Mouse (Mus musculus) heart, postnatal 25 days (tissue): ENCODE results near the gene Pdk2. TPM values are rescaled to one million over a fixed set of nuclear protein-coding genes. Genes with fewer than 3 reads are reported as not detected.

Source experiments
- DNase-seq: peaks from one replicate; pipeline ENCODE4 v3.0.0; 2022; ENCODE audit warnings: low spot score
- intact Hi-C: fragments of 180-260 bp; cut with DNase I; formaldehyde crosslinking; loops from one replicate; pipeline ENCODE4 v1.15.1; 2025
- total RNA-seq, 2 experiments: library from RNA; stranded (reverse); gene quantifications; 2 replicates each; pipeline ENCODE4 v1.2.3; 2021

The Pdk2 gene
- total RNA-seq, 2 experiments from 2014 or later, result 377 to 397 TPM

- no peak for DNase-seq
- intact Hi-C loops, result no loop called here
These were observed 31.0 kb upstream of the Pdk2 start for GRCm38 (mm10) chr11:95072136-95072535.

DNA sequence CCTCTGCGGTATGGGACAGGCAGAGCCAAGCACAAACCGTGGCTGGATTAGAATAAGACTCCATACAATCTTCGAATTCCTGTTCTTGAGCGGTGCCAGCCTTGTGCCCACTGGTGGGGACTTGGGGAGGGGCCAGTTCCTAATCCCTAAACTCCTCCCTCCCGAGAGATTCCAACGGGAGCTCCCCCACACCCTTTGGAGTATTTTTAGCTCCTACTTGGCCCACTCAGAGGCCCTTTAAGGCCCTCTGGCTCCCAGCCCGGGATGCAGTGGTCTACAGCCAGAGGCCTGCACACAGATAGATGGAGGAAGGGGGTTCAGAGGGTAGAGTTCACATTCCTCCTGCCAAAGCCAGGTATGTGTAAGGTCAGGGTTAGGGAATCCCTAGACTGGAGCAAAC is 30.1 kb upstream of the Pdk2 start:
- intact Hi-C loops, result no loop called here
- no peak for DNase-seq

DNA sequence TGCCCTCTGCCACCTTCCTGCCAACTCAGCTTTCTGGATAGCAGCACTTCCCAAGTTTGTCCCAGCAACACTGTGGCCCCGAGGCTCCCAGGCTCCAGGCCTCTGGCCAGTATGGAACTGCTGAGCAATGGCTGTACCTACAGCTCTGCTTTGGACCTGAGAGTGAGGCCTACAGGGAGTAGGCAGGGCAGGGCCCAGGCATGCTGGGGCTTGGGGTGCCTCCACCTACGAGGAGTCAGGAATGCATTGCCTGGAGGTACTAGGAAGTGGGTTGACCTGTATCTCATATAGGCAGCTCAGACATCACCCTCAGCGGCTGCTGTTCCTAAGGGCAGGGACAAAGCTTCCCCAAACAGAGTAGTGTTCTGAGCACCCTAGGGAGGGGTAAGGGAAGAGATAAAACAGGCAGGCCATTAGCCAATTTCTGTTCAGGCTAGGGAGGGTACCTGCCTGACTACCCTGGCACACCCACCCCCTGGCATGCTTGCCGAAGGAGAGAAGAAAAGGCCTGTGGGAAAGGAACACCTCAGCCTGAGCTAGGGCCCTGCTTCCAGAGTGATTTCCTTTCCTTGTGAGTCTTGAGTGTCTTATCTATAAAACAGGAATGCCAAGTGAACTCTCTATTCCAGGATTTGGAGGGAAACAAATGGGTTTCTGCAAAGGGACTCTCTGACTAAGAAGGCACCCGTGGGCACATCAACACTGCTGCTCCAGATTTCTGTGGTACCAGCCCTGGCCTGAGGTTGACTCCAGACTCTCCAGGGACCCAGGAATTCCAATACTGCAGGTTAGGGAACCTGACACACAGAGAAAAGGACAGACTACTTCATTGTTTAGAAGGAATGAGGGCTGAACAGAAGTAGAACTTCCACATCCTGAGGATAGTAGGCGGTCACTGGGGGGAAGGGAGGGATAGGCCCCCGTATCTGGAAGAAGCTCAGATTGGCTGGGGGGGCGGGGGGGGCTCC is 29.3 kb upstream of the Pdk2 start:
- intact Hi-C loops, result no loop called here
- no peak for DNase-seq

- intact Hi-C loops, result no loop called here
- DNase-seq, result no peak
These were observed 28.2 kb upstream of the Pdk2 start for GRCm38 (mm10) chr11:95069226-95069957.

DNA sequence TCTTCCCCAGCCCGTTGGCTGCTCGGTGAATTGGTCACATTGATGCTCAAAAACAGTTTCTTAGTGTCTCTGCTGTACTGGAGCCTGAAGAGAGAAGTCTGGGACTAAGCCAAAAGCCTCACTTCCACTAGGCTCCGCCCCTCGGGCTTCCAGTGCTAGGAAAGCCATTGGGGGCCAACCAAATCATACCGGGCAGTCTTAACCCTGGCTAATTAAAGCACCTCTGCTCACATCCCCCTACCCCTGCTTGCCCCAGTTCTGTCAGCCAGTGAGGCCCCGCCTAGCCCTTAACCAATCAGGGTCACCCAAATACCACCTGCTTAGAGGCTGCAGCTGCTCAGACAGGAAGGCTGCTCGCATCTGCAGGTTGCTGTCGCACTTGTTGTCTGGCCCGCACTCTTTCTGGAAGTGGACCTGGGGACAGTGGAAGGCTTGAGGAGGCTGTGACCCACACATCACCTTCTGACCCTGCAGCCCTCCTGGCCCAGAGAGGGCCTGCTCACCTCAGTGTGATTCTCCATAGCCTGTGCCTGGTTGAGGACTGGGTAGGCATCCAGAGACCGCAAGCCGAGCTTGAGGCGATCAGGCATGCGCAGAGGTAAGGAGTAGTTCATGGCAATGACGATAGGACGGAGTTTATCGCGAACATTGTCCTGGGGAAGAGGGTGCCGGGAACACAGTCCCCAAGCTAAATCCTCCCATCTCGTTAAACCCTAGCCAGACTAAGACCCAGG is 15.8 kb upstream of the Pdk2 start:
- no peak for DNase-seq
- intact Hi-C loops, result no loop called here

DNA sequence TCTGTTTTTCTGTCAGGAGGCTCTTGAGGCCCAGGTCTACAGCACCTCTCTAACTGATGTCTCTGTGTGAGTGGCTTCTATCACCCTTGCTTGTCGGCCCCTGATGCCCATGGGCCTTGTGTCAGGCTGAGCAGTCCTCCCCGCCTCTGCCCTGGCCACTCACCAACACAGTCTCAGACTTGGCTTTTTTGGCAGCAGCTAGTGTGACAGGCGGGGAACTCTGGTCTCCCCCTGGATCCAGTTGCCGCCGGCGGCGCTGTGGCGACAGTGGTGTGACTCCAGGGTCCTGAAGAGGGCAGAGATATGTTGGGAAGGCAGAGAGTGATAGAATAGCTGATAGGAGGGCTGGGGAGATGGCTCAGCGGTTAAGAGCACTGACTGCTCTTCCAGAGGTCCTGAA is 11.9 kb upstream of the Pdk2 start:
- DNase-seq, result no peak
- intact Hi-C loops, result no loop called here

GRCm38 (mm10) chr11:95046980-95047680 is 6.0 kb upstream of the Pdk2 start:
- DNase-seq, result no peak
- intact Hi-C loops, result loop anchor here (1.0 to 5.0 kb wide), 2 partner anchors 60 to 205 kb away; no protein-coding TSS in a partner anchor

DNA sequence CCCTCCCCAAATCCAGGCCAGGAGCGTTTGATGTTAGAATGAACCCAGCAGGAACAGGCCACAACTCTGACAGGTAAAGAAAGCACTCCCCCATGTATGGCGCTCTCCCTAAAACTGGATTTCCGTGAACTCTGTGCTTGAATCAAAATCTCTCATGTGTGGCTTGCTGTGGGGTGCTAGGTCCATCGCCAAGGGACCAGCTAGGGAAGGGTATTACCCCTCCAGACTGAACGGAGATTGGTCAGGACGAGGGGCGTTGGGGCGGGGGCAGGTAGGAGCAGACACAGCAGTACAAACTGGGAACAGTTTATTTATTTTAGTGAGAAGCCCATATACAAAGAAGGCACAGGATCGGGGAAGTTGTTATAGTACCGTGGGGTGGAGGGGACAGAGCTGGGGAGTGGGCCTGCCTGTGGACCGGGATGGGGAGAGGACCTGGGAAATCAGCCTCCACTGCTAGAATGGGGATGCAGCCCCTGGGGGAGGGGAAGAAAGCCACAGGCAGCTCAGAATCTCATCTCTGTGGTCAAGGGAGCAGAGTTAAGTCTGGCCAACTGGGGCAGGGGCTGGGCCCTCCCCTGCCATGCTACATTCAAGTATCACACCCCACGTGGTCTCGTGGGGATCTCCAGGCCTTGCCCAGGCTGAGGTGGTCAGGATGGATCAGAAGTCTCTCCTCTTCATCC is 3.2 kb upstream of the Pdk2 start:
- intact Hi-C loops, result no loop called here
- no peak for DNase-seq

GRCm38 (mm10) chr11:95043608-95044007 is 2.5 kb upstream of the Pdk2 start:
- intact Hi-C loops, result no loop called here
- no peak for DNase-seq

- intact Hi-C loops, result no loop called here
- DNase-seq, result no peak
These were observed 1.9 kb upstream of the Pdk2 start for GRCm38 (mm10) chr11:95043060-95043459.

GRCm38 (mm10) chr11:95042096-95042495 is 942 bp upstream of the Pdk2 start:
- intact Hi-C loops, result no loop called here
- peak; percentile 61 for DNase-seq

DNA sequence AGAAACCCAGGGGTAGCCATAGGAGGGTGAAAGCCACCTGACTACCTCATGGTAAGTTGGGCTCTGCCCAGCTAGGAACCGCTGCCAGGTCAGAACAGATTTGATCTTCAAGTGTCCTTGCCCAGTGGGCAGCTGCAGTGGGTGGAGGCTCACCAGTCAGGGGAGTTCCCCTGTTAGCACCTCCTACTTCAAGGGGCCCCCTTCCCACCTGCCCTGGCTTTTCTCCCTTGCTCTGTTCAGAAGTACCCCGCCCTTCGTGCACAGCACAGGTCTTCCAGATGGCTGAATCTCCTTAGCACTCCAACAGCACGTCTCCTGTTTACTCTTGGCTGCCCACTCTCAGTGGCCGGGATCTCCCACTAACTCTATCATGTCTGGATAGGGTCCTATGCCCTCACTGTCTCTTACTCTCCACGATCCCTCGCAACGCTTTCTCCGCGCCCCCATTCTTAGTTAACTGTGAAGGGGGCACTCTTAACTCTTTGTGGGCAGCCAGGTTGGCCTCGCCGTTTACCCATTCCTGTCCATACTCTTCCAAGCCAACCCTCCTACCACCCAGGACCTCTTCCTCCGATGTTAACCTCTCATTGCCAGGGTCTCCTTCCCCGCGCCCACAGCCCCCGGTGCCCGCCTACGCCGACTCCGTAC is 539 bp downstream of the Pdk2 start:
- DNase-seq, result peak; percentile 66
- intact Hi-C loops, result no loop called here

- DNase-seq, result no peak
- intact Hi-C loops, result no loop called here
These were observed 1.4 kb downstream of the Pdk2 start for GRCm38 (mm10) chr11:95039766-95040165.

DNA sequence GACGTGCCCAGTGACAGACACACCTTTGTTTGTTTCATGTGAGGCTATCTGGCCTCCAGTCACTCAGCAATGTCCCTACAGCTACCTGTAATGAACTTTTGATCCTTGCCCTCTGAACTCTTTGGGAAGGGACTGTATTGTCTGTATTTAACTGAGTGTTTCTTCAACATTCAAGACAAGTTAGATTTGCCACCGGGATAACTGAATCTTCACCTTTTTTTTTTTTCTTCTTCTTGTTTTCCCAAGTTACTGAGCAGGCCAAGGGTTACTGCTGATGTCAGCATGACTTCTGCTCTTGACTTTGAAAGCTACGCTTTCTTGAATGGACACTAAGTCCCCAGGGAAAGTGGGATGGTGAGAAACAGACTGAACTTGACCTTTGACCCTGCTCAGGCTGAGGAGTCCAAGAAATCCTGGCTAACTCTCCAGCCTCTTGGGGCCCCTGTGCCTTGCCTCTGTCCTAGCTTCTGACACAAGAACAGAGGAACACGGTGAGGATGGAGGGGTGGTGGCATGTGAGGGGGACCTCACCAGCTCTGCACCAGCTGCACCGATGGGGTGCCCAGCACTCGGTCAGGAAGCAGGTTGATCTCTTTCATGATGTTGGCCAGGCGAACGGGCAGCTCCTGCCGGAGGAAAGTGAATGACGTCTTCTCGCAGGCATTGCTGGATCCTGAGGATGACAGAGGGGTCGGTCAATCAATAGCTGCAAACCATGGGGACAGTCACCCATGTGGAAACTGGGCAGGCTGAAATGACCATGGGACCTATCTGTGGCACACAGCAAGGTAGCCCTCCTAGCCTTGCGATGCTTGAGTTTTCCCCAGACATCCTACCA is 2.1 kb downstream of the Pdk2 start:
- DNase-seq, result no peak
- intact Hi-C loops, result no loop called here

DNA sequence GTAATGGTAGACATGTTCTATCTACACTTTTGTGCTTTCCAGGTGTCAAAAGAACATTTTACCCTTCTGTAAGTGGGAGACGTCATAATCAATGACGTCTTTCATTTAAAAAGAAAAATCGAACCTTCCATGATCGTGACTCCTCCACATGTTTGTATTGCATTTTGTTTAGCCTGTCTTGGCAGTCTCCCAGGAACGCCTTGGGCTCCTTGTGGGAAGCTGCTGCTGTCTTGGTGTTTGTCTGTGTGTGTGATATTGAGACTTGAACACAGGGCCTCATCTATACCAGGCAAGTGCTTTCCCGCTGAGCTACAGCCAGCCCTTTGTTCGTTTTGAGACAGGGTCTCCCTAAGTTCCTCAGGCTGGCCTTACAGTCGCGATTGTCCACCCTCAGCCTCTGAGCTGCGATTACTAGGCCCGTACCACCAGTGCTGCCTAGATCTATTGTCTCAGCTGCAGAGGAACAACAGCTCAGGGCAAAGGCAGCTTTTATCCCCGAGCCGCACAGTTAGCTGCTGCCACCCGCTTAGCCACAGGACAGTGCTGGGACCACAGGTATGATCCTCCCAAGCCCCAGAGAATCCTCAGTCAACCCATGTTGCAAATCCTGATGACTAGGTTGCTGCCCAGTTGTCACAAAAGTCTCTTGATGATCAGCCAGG is 2.9 kb downstream of the Pdk2 start:
- DNase-seq, result no peak
- intact Hi-C loops, result no loop called here

- intact Hi-C loops, result no loop called here
- DNase-seq, result no peak
These were observed 3.8 kb downstream of the Pdk2 start for GRCm38 (mm10) chr11:95037306-95037705.

- intact Hi-C loops, result no loop called here
- DNase-seq, result no peak
These were observed 4.6 kb downstream of the Pdk2 start for GRCm38 (mm10) chr11:95036521-95036920.
